Mouse (Mus musculus): Measurements from ENCODE around the gene Erg28. TPM values are rescaled to one million over a fixed set of nuclear protein-coding genes. Genes with fewer than 3 reads are reported as not detected.
A peak's percentile ranks its signal among the peaks of the same experiment; 100 is the strongest.

The Erg28 gene
- polyA plus RNA-seq, 1 experiment from 2014 or later: 89.0 TPM

- Histone ChIP-seq H3K4me3 (replicated peaks; ENCODE audit: low read length) (no peak overlapping the region), H3K27me3 (ENCODE audit: control insufficient read depth, insufficient read depth, low read length) (no peaks in the 10 kb centered on the region), H3K36me3 (replicated peaks; ENCODE audit: control insufficient read depth, insufficient read depth) (no peaks in the 10 kb centered on the region), H3K9ac (no peak overlapping the region), H3K4me1 (replicated peaks; ENCODE audit: control insufficient read depth, insufficient read depth, low read length) (no peaks in the 10 kb centered on the region), H3K4me2 (replicated peaks) (no peak overlapping the region), H3K27ac (no peak overlapping the region), H3K9me3 (ENCODE audit: control insufficient read depth, low read length) (no peaks in the 10 kb centered on the region)
- DNase-seq (ENCODE audit: low spot score): no peak
- no peak for ATAC-seq (ENCODE audit: low FRiP score)
- 94% methylated on average over 2 of the region's 2 CpGs for WGBS
Measured at GRCm38 (mm10) chr12:85794094-85794493, 30.3 kb downstream of the Erg28 start.

GRCm38 (mm10) chr12:85792821-85793346 lies 31.5 kb downstream of the Erg28 start:
- no peaks in the 10 kb centered on the region for H3K36me3 ChIP-seq (replicated peaks; ENCODE audit: control insufficient read depth, insufficient read depth)
- H3K9ac ChIP-seq: no peak overlapping the region
- H3K4me1 ChIP-seq (replicated peaks; ENCODE audit: control insufficient read depth, insufficient read depth, low read length): no peaks in the 10 kb centered on the region
- H3K27ac ChIP-seq: no peak overlapping the region
- H3K27me3 ChIP-seq (ENCODE audit: control insufficient read depth, insufficient read depth, low read length): no peaks in the 10 kb centered on the region
- no peak overlapping the region for H3K4me2 ChIP-seq (replicated peaks)
- peak; percentile 46 for DNase-seq (ENCODE audit: low spot score)
- 63% methylated on average over 6 of the region's 6 CpGs for WGBS
- no peak for ATAC-seq (ENCODE audit: low FRiP score)
- no peaks in the 10 kb centered on the region for H3K9me3 ChIP-seq (ENCODE audit: control insufficient read depth, low read length)
- H3K4me3 ChIP-seq (replicated peaks; ENCODE audit: low read length): no peak overlapping the region

GRCm38 (mm10) chr12:85792158-85792557 lies 32.2 kb downstream of the Erg28 start:
- no peak for ATAC-seq (ENCODE audit: low FRiP score)
- no peak overlapping the region for H3K9ac ChIP-seq
- DNase-seq (ENCODE audit: low spot score): no peak

GRCm38 (mm10) chr12:85784916-85785815 lies 39.2 kb downstream of the Erg28 start:
- H3K36me3 ChIP-seq (replicated peaks; ENCODE audit: control insufficient read depth, insufficient read depth): no peaks in the 10 kb centered on the region
- no peak for ATAC-seq (ENCODE audit: low FRiP score)
- no peaks in the 10 kb centered on the region for H3K27me3 ChIP-seq (ENCODE audit: control insufficient read depth, insufficient read depth, low read length)
- no peaks in the 10 kb centered on the region for H3K9me3 ChIP-seq (ENCODE audit: control insufficient read depth, low read length)
- H3K4me3 ChIP-seq (replicated peaks; ENCODE audit: low read length): no peak overlapping the region
- H3K9ac ChIP-seq: no peak overlapping the region
- no peak overlapping the region for H3K4me2 ChIP-seq (replicated peaks)
- WGBS: 78% methylated on average over 19 of the region's 19 CpGs
- no peaks in the 10 kb centered on the region for H3K4me1 ChIP-seq (replicated peaks; ENCODE audit: control insufficient read depth, insufficient read depth, low read length)
- H3K27ac ChIP-seq: no peak overlapping the region
- DNase-seq (ENCODE audit: low spot score): no peak

More at GRCm38 (mm10) chr12:85792158-85792557, 32.2 kb downstream of the Erg28 start:
- 81% methylated on average over 4 of the region's 4 CpGs for WGBS
- Histone ChIP-seq H3K4me2 (replicated peaks) (no peak overlapping the region), H3K4me3 (replicated peaks; ENCODE audit: low read length) (no peak overlapping the region), H3K27me3 (ENCODE audit: control insufficient read depth, insufficient read depth, low read length) (no peaks in the 10 kb centered on the region), H3K27ac (no peak overlapping the region), H3K36me3 (replicated peaks; ENCODE audit: control insufficient read depth, insufficient read depth) (no peaks in the 10 kb centered on the region), H3K9me3 (ENCODE audit: control insufficient read depth, low read length) (no peaks in the 10 kb centered on the region), H3K4me1 (replicated peaks; ENCODE audit: control insufficient read depth, insufficient read depth, low read length) (no peaks in the 10 kb centered on the region)

GRCm38 (mm10) chr12:85781606-85782005 lies 42.7 kb downstream of the Erg28 start:
- Histone ChIP-seq H3K36me3 (replicated peaks; ENCODE audit: control insufficient read depth, insufficient read depth) (no peaks in the 10 kb centered on the region), H3K27me3 (ENCODE audit: control insufficient read depth, insufficient read depth, low read length) (no peaks in the 10 kb centered on the region), H3K27ac (no peak overlapping the region), H3K9ac (no peak overlapping the region), H3K4me2 (replicated peaks) (no peak overlapping the region), H3K4me1 (replicated peaks; ENCODE audit: control insufficient read depth, insufficient read depth, low read length) (no peaks in the 10 kb centered on the region), H3K4me3 (replicated peaks; ENCODE audit: low read length) (no peak overlapping the region), H3K9me3 (ENCODE audit: control insufficient read depth, low read length) (no peaks in the 10 kb centered on the region)
- DNase-seq (ENCODE audit: low spot score) (no peak), ATAC-seq (ENCODE audit: low FRiP score) (no peak)
- 89% methylated on average over 3 of the region's 3 CpGs for WGBS

GRCm38 (mm10) chr12:85779707-85780106 lies 44.6 kb downstream of the Erg28 start:
- WGBS: 97% methylated on average over 5 of the region's 5 CpGs
- Histone ChIP-seq H3K36me3 (replicated peaks; ENCODE audit: control insufficient read depth, insufficient read depth) (no peaks in the 10 kb centered on the region), H3K27ac (no peak overlapping the region), H3K4me3 (replicated peaks; ENCODE audit: low read length) (no peak overlapping the region), H3K27me3 (ENCODE audit: control insufficient read depth, insufficient read depth, low read length) (no peaks in the 10 kb centered on the region), H3K4me1 (replicated peaks; ENCODE audit: control insufficient read depth, insufficient read depth, low read length) (no peaks in the 10 kb centered on the region), H3K9me3 (ENCODE audit: control insufficient read depth, low read length) (no peaks in the 10 kb centered on the region), H3K9ac (no peak overlapping the region), H3K4me2 (replicated peaks) (no peak overlapping the region)
- ATAC-seq (ENCODE audit: low FRiP score) (no peak), DNase-seq (ENCODE audit: low spot score) (no peak)

- no peak overlapping the region for H3K4me2 ChIP-seq (replicated peaks)
- no peak overlapping the region for H3K27ac ChIP-seq
- no peaks in the 10 kb centered on the region for H3K9me3 ChIP-seq (ENCODE audit: control insufficient read depth, low read length)
- ATAC-seq (ENCODE audit: low FRiP score) (no peak), DNase-seq (ENCODE audit: low spot score) (no peak)
- H3K27me3 ChIP-seq (ENCODE audit: control insufficient read depth, insufficient read depth, low read length): no peaks in the 10 kb centered on the region
- H3K9ac ChIP-seq: no peak overlapping the region
- H3K4me1 ChIP-seq (replicated peaks; ENCODE audit: control insufficient read depth, insufficient read depth, low read length): no peaks in the 10 kb centered on the region
- WGBS: 78% methylated on average over 3 of the region's 3 CpGs
- no peak overlapping the region for H3K4me3 ChIP-seq (replicated peaks; ENCODE audit: low read length)
- no peaks in the 10 kb centered on the region for H3K36me3 ChIP-seq (replicated peaks; ENCODE audit: control insufficient read depth, insufficient read depth)
Measured at GRCm38 (mm10) chr12:85778962-85779361, 45.4 kb downstream of the Erg28 start.

- Histone ChIP-seq H3K4me2 (replicated peaks) (no peak overlapping the region), H3K4me1 (replicated peaks; ENCODE audit: control insufficient read depth, insufficient read depth, low read length) (no peaks in the 10 kb centered on the region), H3K4me3 (replicated peaks; ENCODE audit: low read length) (no peak overlapping the region), H3K9ac (no peak overlapping the region), H3K27ac (no peak overlapping the region), H3K27me3 (ENCODE audit: control insufficient read depth, insufficient read depth, low read length) (no peaks in the 10 kb centered on the region), H3K9me3 (ENCODE audit: control insufficient read depth, low read length) (no peaks in the 10 kb centered on the region), H3K36me3 (replicated peaks; ENCODE audit: control insufficient read depth, insufficient read depth) (no peaks in the 10 kb centered on the region)
- WGBS: 83% methylated on average over 3 of the region's 3 CpGs
- ATAC-seq (ENCODE audit: low FRiP score) (no peak), DNase-seq (ENCODE audit: low spot score) (no peak)
Measured at GRCm38 (mm10) chr12:85771356-85771755, 53.0 kb downstream of the Erg28 start.

GRCm38 (mm10) chr12:85767750-85768149 lies 56.6 kb downstream of the Erg28 start:
- H3K27me3 ChIP-seq (ENCODE audit: control insufficient read depth, insufficient read depth, low read length): no peaks in the 10 kb centered on the region
- ATAC-seq (ENCODE audit: low FRiP score) (no peak), DNase-seq (ENCODE audit: low spot score) (no peak)
- H3K4me1 ChIP-seq (replicated peaks; ENCODE audit: control insufficient read depth, insufficient read depth, low read length): no peaks in the 10 kb centered on the region
- H3K4me3 ChIP-seq (replicated peaks; ENCODE audit: low read length): no peak overlapping the region
- H3K9me3 ChIP-seq (ENCODE audit: control insufficient read depth, low read length): no peaks in the 10 kb centered on the region
- H3K9ac ChIP-seq: no peak overlapping the region
- WGBS: 51% methylated on average over 4 of the region's 4 CpGs
- H3K36me3 ChIP-seq (replicated peaks; ENCODE audit: control insufficient read depth, insufficient read depth): no peaks in the 10 kb centered on the region
- no peak overlapping the region for H3K4me2 ChIP-seq (replicated peaks)
- H3K27ac ChIP-seq: no peak overlapping the region
